Mouse (Mus musculus) T-helper 17 cell (primary cell): ENCODE data around the gene Susd2.

Experiments used
- in situ Hi-C, 2 experiments: fragments of 300-600 bp; cut with MboI, MseI; formaldehyde crosslinking; loops; 1 replicate in 1 of 2; 2 replicates in 1 of 2; pipeline ENCODE4 v1.15.1; 2025; ENCODE audit warnings: high pct_unique_total_duplicates in 2 of 2

The Susd2 gene

DNA sequence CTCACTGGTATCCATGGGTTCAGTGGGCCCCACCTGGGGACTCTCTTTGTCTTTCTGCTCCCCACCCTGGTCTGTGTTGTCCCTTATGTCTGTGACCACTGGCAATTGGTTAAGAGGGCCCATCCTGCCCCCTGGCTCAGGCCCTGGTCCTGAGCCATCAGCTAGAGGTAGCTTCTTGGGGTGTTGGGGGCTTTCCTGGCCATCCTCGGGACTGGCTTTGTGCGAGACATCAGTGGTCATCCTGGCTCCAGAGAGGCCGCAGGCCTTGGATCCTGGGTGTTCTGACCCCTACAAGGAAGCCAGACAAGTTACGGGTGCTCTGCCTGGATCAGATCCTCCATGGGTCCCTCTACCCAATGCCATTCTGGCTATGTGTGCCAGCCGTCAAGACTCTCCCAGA lies 13.4 kb upstream of the Susd2 start:
- in situ Hi-C loops, result no loop called here

DNA sequence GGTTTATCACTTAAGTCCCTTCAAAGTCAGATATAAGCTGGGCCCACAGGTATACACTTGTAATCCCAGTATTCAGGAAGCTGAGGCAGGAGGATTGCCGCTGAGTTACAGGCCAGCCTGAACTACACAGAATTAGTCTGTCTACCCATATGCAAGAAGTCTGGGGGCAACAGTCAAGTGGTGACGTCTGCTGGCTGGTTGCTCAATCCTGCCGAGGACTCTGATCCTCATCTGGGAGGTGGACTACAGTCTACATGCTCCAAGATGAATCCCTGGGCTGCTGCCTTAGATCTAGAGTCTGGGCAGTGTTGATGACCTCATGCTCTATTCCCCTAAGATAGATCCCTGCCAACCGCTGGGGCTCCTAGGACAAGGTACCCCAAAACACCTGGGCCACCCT lies 10.2 kb upstream of the Susd2 start:
- in situ Hi-C loops, result no loop called here

DNA sequence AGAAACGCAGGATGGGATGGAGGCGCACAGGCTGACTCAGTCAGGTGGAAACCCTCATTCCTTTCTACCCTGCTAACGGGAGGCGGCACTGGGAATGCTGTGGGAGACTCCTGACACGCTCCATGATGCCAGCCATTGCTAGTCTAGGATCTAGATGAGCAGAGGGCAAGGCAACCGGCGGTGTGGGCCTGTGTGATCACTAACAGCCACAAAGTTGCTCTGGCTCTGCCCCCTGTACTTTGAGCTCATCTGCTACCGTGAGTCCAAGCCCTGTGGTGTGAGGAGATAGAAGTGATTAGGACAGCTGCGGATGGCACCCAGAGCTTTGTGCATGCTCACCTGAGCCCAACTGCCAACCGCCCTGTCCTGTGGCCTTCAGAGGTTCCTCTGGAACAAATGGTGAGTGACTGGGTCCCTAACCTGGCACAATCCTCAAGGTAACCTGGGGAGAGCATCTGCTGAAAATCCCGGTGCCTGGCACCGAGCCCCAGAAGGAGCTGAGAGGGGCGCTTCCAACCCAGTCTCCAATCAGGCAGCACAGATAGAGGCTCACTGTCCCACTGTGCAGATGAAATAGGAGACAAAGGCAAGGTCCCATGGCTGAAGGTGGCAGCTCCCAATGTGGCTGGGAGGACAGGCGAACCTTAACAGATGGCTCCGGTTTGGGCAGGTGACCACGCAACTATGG lies 7.7 kb upstream of the Susd2 start:
- in situ Hi-C loops, result no loop called here

DNA sequence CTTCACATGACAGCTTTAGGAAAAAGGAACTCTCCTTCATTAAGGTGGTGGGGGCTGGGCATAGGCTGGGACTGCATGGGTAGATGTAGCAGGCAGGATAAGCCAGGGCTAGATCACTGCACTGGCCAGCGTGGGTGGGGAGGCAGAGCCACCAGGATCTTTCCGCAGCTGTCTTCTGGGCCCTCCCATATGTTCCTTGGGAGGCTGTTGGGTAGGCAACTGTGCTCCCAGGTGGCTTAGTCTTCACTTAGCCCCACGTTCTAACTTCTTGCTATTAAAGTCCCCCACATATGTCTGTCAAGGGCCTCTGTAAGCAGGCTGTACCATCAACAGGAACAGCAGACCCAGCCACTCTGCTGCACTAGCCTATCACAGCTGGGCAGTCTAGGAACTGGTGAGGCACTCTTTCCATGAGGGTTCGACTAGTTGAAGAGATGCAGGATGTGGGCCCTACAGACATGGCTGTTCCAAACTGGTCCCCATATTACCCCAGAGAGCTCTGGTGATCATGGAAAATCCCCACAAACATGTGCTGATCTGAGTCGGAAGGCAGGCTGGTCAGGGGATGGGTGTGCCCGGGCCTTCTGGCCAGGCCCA lies 6.6 kb upstream of the Susd2 start:
- in situ Hi-C loops, result no loop called here

DNA sequence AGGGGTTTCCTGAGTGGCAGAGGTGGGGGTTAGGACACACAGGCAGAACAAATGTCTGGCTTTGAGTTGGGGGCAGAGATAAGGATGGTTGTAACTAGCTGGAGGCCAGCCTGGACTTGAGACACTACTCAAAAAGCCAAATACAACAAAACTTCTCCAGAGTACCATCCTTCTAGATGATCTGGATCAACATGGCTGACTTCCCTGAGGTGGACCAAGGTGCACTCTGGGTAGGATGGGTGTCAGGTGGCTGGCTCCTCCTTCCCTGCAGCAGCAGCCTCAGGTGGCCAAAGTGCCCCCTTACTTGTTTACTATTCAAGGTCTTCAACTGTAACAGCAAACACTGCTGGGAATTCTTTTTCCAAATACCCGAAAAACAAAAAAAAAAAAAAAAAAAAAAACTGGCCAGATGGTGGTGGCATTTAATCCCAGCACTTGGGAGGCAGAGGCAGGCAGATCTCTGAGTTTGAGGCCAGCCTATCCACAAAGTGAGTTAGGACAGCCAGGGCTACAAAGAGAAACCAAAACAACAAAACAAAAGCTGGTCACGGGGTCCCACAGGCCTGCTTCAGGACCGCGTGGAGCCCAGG lies 5.7 kb upstream of the Susd2 start:
- in situ Hi-C loops, result no loop called here

DNA sequence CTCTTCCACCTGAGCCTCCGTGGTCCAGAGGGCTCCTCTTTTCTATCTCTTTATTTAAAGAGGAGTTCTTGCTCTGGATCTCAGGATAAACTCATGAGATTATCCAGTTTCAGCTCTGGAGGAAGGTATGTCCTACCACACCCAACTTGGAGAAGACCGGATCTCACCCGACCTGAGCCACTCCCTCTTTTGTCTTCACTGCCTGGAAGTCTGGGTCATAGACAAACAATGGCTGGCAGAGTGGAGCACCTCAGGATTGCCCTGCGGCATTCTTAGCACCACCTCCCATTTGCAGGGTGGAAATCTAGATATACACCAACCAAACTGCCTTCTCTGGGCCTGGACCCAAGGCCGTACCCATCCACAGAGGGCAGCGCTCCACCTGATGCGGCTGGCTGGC lies 5.2 kb upstream of the Susd2 start:
- in situ Hi-C loops, result no loop called here

DNA sequence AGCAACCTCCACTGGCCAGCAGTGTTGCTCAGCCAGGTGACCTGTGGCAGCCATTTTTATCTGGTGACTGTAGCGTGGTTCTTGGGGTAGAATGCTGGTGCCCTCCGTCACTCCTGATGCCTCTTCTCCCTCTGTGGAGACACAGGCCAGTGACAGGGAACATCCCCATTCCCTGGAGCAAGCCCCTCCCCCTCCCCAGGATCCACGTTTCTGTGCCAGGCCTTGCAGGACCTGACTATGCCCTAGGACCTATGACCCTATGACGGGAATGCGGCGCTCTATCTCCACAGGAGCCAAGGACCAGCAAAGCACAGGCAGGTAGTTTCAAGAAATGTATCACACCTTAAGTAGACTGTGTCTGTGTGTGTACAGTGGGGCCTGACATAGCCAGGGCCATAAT lies 4.3 kb upstream of the Susd2 start:
- in situ Hi-C loops, result no loop called here

DNA sequence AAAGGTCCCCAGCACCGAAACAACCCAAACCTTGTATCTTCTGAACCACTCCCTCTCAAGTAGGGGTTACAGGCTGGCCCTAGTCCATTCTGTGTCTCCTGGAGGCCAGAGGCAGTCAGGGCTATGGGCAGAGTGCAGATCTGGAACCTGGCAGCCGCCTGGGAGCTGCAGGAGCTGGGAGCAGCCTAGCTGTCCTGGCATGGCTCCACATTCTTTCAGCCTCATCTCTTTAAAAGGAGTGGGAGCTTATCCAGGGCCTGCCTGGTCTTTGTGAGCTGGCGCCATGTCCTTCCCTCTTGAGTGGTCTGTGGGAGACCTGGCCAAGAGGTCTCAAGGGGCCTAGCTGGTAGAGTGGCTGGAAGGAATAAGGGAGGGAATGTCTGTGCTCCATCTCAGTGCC lies 3.6 kb upstream of the Susd2 start:
- in situ Hi-C loops, result no loop called here

DNA sequence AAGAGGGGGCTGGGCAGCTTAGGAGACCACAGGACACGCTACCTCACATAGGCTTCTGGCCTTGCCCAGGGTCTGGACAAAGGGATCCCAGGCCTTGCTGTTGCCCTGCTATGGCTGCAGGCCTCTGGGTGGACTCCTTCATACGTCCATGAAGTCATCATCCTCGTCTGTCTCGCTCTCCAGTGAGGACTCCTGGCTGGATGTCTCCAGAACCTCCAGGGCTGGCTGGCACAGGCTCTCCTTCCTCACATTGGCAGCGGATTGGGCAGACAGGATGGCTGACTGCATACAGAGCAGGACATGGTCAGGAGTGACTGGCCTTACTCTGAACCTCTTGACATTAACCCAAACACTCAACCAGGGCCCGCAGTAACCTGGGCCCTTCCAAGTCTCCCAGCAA lies 2.6 kb upstream of the Susd2 start:
- in situ Hi-C loops, result no loop called here

DNA sequence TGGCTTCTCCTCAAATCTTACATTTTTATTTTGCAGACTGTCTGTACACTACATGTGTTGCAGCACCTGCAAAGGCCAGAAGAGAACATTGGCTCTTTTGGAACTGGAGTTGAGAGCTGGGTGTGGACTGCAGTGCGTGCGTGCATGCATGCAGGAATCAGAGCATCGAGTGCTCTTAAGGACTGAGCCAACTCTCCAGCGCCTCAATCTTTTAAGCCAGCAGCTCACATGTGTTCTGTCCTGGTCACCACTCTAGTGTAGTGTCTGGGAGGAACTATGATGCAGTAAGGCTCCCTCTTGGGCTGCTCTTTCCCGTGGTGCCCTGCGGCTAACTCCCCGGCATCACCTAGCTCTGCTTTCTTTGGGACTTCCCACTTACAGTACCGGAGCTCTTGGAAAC lies 1.8 kb upstream of the Susd2 start:
- in situ Hi-C loops, result no loop called here

DNA sequence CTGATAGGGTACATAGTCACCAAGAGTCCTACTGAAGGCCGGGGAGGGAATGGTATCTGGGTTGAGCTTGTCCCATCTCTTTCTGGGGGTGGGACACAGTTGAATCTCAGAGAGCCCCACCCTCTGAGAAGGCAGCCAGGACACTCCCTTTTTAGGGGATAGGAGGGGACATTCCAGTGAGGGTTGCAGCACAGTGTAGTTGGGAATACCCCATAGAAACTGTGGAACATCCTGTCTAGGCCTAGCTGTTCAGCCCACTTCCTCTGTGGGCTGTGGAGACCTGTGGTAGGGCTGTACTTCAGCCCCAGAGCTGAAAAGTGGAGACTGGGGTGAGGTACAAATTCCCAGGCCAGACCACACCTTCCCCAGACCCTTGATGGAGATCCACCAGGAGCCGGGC lies 917 bp downstream of the Susd2 start:
- in situ Hi-C loops, result no loop called here

DNA sequence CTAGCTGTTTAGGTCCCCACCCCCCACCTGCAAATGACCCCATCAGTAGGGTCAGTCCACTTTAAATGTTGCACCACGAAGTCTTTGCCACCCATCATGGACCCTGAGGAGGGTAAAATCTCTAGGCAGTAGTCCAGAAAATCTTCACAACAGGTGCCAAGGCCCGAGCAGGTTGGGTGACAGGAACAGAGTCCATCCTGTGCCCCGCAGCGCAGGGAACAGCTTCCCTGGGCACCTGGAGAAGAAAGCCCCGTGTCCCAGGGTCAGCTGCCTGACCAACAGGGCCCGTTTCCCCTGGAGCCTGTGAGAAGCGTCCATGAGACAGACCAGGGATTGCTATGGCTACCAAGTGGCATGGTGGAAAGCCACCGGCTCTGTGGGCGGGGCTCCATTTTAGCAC lies 1.4 kb downstream of the Susd2 start:
- in situ Hi-C loops, result no loop called here

DNA sequence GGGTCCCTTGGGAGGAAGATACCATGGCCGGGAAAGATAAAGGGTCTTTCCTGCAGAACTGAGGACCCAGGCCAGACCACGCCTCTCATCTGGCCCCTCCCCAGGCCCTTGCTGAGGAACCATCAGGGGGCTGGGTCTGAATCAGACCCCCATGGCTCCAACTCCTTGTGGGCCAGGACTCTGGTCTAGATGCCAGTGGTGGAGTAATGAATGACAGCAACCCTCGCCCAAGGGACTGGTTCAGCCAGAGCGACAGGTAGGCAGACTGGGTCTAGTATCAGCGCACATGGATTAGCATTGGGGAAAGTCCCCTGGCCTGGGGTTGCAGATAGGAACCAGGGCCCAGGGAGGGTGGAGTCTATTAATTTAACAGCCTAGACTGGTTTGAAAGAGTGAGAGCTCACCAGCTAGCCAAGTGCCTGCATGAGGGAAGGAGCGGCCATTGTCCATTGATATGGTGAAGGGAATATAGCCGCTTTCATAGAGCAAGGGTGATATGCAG lies 2.0 kb downstream of the Susd2 start:
- in situ Hi-C loops, result no loop called here

DNA sequence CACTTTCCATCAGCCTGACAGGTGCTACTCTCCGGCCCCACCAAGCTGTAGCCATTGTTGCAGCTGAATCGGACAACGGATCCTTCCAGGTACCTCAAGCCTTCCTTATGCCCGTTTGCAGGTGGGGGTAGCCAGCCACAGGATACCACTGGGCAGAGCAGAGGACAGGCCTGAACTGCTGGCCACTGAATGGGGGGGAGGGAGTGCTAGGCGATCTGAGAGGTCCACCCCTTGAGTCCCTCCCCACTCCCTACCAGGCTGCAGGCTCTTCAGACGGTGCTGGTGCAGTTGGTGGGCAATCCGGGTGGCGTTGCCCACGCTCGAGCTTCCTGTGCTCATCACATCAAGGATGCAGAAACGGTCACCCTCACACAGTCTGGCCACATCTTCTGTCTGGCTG lies 6.1 kb downstream of the Susd2 start:
- in situ Hi-C loops, result no loop called here

DNA sequence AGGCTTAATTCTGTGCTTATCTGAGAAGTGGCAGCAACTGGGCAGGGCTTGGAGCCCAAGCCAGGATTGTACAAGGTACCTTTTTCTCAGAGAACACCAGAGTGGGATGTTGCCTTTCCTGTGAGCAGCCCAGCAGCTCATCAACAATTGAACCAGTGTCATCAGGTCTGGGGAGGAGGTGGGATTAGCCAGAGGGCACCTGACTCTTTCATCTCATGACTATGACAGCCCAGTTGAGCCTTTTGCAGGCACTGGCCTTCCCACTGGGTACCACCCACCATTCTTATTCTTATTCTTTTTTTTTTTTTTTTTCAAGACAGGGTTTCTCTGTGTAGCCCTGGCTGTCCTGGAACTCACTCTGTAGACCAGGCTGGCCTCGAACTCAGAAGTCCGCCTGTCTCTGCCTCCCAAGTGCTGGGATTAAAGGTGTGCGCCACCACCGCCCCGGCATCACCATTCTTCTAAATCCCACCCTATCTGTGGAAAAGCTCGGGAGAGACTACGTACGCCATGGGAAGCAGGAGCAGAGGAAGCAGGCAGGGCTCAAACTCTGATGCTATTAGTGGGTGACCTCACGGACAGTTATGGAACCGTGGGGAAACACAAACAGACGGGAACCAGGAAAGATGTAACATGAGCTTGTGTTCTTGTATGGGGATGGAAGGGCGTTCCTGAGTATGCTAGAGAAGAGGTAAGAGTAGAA lies 7.6 kb downstream of the Susd2 start:
- in situ Hi-C loops, result no loop called here

DNA sequence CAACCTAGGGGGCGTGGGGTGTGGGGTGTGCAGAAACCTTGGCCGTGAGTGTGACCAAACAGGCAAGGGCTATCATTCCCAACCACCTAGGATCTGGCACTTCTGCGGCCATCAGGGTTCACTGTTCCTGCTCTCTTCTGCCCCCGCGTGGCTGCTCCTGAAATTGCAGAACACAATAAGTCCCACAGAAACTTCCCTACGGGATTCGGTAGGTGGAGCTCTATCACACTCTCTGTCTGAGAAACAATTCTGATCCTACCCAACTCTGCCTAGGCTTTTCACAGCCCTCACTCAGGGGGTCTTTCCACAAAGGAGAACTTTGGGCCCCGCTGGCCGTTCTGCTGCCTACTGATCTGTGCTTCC lies 8.1 kb downstream of the Susd2 start:
- in situ Hi-C loops, result no loop called here

DNA sequence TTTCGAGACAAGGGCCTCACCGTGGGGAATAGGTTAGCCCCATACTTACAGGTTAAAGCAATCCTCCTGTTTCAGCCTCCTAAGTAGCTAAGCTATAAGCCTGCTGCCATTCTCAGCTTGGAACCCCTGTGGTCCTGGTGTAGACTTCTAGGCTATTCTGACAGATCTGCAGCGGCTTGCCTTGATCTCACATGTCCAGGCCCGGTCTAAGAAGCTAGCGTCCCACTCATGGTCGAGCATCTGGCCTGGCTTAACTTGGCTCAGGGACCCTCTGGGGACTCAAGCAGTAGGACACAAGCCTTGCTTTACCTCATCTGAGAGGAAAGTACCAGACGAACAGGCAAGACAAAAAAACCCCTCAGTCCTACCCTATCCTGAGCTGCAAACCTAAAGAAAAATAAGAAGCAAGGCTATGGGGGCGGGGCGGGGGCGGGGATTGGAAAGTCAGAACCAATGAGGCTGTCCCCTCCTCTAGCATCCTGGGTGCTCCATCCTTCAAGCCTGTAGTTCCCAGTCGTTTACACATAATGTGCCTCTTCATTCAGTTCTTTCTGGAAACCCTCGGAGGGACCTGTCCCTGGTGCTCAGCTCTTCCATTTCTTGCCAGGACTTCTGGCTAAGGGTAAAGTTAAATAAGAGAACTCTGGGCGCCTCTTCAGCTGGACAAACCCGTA lies 8.7 kb downstream of the Susd2 start:
- in situ Hi-C loops, result no loop called here

DNA sequence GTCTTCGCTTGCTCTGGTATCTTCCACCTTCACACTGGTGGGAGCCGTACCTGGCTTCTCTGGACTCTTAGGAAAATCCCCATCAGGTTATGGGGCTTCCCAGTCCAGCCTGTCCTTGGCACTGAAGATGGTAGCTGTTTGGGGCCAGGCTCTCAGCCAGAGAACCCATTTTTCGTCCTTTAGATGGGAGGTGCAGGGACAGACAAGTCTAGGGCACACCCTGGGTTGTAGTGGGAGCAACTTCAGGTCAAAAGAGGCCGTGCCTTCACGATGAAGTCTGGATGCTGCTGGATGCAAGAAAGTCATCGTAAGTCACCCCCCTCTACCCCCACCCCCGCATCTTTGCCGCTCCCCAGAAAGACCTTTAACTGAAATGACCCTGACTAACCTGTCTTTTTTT lies 9.2 kb downstream of the Susd2 start:
- in situ Hi-C loops, result loop anchor here in 1 of 2 experiments (5.0 kb wide), 1 partner anchor 47 kb away; the partner anchor contains the start of gene Ggt5

DNA sequence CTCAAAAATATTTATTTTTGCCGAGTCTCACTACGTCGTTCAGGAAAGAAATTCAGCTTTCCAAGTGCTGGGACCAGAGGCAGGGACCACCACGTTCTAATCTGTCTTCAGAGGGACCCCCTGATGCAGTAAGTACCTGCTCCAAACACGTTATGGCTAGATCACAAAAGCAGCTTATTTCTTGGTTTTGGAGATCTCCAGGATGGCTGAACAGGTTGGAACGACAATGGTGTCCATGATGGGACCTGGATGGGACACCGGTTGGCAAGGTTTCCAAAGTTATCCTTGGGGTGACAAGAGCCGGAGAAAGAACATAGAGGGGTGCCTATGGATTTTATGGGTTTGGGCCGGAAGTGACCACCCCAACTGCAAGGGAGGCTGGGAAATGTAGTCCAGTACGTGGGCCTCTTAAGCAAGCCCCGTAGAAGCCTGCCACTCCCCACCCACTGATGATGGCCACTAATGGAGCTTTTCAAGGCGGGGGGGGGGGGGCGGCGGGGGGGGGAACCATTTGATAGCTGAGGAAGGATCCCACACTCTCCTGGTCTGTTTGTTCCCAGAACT lies 10.2 kb downstream of the Susd2 start:
- in situ Hi-C loops, result loop anchor here in 1 of 2 experiments (5.0 kb wide), 1 partner anchor 46 kb away; the partner anchor contains the start of gene Ggt5

DNA sequence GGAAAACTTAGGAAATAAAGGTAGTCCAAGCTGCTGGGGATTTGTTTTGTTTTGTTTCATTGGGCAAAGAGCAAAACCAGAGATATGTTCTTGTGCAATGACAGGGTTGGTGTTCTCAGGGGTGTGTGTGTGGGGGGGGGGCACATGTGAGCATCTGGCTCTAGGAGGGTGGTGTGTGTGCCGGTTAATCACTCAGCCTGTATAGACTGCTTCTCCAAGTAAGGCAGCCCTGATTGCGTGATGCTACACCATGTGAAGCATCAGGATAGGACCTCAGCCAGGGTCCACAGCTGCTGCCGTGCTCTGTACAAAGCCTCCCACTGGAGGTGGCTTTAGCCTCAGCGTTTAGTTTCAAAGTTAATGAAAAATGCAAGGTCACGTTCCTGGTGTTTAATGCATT lies 10.8 kb downstream of the Susd2 start:
- in situ Hi-C loops, result loop anchor here in 1 of 2 experiments (5.0 kb wide), 1 partner anchor 46 kb away; the partner anchor contains the start of gene Ggt5

DNA sequence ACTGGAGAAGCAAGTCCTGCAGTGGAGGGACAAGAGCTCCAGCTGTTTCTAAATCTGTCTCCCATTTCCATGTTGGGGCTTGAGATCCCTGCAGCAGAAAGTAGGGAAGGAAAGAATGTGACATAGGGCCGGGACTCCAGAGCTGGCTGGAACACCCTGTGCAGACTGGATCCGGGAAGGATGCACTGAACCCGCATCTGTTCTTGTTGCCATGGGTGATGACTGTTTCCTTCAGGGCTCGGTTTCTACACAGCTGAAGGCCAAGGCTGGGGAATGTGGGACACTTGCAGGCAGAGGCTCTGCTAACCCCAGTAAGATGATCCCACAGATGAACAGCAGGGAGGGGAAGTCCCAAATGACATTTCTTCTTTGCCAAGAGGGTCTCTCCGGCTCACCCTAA lies 11.2 kb downstream of the Susd2 start:
- in situ Hi-C loops, result loop anchor here in 1 of 2 experiments (5.0 kb wide), 1 partner anchor 45 kb away; the partner anchor contains the start of gene Ggt5
